Mouse (Mus musculus) bone marrow, adult 2 months (tissue): ENCODE results near the gene Aoc3.

Experiments used
- CTCF ChIP-seq: fragments of 200-500 bp; IDR thresholded peaks from 2 replicates; pipeline ENCODE4 v1.5.1; 2011; ENCODE audit warnings: low read length, control low read depth; ENCODE audit not compliant: control insufficient read depth, insufficient read depth
- POLR2A ChIP-seq: fragments of 200-500 bp; IDR thresholded peaks from 2 replicates; pipeline ENCODE4 v1.6.1; 2011; ENCODE audit warnings: low read depth, mild to moderate bottlenecking, control low read depth, low read length, borderline replicate concordance; ENCODE audit not compliant: control insufficient read depth

DNA sequence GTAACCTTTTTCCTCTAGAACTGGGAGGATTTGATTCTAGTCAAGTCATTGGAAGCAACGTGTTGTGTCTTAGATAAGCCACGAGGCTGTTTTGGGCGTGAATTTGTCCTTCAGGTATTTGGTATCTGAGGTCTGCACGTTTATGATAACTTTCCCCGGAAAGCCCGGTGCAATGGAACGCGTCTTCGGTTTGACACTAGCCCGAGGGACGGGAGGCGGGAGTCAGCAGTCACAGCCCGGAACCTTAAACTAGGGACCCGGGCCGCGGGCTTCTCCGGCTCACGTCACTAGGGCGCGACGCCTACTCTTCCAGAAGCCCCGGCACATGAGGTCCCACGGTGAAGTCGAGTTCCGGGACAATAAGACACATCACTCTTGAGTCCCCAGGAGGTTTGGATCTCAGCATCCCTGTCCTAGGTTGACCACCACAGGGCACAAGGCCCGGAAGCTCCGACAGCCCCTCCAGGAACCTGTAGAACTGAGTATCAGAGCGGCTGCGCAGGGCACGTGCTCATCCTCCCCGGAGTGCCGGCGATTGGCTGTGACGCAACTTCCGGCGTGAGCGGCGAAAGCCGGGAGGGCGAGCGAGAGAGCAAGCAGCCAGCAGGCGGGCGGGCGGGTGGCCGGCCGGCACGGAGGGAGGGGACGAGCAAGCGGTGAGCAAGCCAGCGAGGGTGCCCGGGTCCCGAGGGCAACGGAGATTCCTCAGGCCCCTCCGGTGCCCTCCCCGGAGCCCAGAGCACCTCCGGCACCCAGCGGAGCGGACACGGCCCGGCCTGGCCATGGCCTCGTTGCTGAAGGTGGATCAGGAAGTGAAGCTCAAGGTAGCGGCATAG is 14.5 kb upstream of the Aoc3 start, which contains the start of gene Psme3:
- TF ChIP-seq POLR2A (peak; percentile 94; the same call in 1 of the 2 replicates), CTCF (no peak)
